Mouse (Mus musculus) stomach, postnatal 0 days (tissue): ENCODE measurements around the gene Exoc6.

ENCODE experiments used
- CTCF ChIP-seq: IDR thresholded peaks from 2 replicates; pipeline ENCODE4 v1.5.1; 2016; ENCODE audit warnings: antibody characterized with exemption, low read depth, mild to moderate bottlenecking, moderate library complexity
- EP300 ChIP-seq: optimal IDR thresholded peaks from 2 replicates; pipeline ENCODE3; 2016; ENCODE audit warnings: antibody characterized with exemption

- TF ChIP-seq EP300 (no peak), CTCF (no peak)
Observed at GRCm38 (mm10) chr19:37714681-37715080, 164.5 kb downstream of the Exoc6 start.
